9 mouse cellular contexts compared by ENCODE assay signal in the genomic region with DNA sequence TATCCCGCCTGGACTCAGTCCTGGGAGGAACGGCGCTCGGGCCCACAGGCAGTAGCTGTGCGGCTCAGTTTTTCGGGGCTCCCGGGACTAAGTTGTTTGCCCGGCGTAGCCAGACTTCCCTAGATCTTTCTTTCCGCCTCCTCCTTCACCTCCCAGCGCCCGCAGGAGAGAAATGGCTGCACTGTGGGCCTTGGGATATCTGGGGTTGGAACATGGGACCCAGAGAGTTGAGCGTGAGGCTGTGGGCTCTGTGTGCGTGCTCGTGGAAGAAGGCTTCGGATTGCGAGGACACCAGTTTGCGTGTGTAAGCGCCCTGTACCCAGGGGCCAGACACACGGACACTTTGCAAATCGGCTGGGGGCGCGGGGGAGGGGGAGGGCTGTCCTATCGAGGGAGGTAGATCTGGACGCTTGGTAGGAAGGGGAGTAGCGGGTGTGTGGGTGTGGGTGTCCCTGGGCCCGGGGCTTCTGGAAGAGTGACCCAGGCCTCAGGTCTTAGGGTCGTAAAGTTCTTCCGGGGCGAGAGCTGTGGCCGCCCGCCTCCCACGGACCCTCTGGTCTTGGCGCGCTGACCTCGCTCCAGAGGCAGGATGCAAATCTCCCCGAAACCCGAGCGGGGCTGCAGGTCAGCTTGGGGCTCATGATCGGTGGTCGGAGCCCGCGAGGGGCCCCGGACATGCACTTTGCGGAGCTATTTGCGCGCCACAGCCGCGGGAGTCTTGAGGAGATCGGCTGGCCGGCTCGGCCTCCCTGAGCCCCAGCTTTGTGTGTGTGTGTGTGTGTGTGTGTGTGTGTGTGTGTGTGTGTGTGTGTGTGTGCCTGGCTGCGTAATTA. TPM values are rescaled to one million over a fixed set of nuclear protein-coding genes. Genes with fewer than 3 reads are reported as not detected.
DNase-seq lines count a peak whose midpoint lies in the region; ATAC-seq and TF ChIP-seq lines count a peak whose summit lies in the region.
"Had no signal": no experiment of that assay in that cellular context is flagged by ENCODE, and none has a peak within 500 bp of the region (broad histone marks: within the 10 kb centered on the region; RNA-seq: fewer than 3 reads in every experiment).

No protein-coding gene starts in this region.

- H3K4me3 ChIP-seq in kidney, embryonic 14.5 days (ENCODE audit: low read length), result peak overlapping the region; percentile 24
- H3K4me3 ChIP-seq in hindbrain, postnatal 0 days (ENCODE audit: low read length), result peak overlapping the region; percentile 15; the same call in 1 of the 2 replicates
- H3K4me3 ChIP-seq in midbrain, postnatal 0 days (ENCODE audit: low read depth, low read length), result peak overlapping the region; percentile 55

- H3K27ac ChIP-seq in kidney, embryonic 14.5 days (ENCODE audit: low read depth, low read length), result no peak overlapping the region
- H3K27ac ChIP-seq in hindbrain, postnatal 0 days, result no peak overlapping the region
- H3K27ac ChIP-seq in midbrain, postnatal 0 days (ENCODE audit: low read depth, low read length), result peak overlapping the region; percentile 66

- DNase-seq in kidney, postnatal 14 days, result no peak
- peak; percentile 64 for DNase-seq in embryo, embryonic 11 days
- no peak for DNase-seq in hindbrain, postnatal 0 days (ENCODE audit: low spot score)
- no peak for DNase-seq in midbrain, postnatal 0 days (ENCODE audit: low spot score)
- no peak for DNase-seq in cerebellum, adult 9-10 months
- DNase-seq in adrenal gland, postnatal 14 days, result no peak
- DNase-seq in thymus, postnatal 25 days, result no peak

- under 1% methylated on average over 47 of the region's 53 CpGs for WGBS in kidney, embryonic 14.5 days
- WGBS in hindbrain, postnatal 0 days, result 2% methylated on average over 51 of the region's 53 CpGs
- 2% methylated on average over 49 of the region's 53 CpGs for WGBS in midbrain, postnatal 0 days

- no peak overlapping the region for H3K9ac ChIP-seq in kidney, embryonic 14.5 days (ENCODE audit: low read depth, low read length)
- no peak overlapping the region for H3K9ac ChIP-seq in hindbrain, postnatal 0 days (replicated peaks; ENCODE audit: low read length)
- H3K9ac ChIP-seq in midbrain, postnatal 0 days (replicated peaks; ENCODE audit: low read length, poor library complexity, severe bottlenecking), result peak overlapping the region; percentile 61

- H3K9me3 ChIP-seq in kidney, embryonic 14.5 days (ENCODE audit: control insufficient read depth, low read length), result no peaks in the 10 kb centered on the region
- H3K9me3 ChIP-seq in hindbrain, postnatal 0 days (ENCODE audit: low read length), result no peaks in the 10 kb centered on the region
- no peaks in the 10 kb centered on the region for H3K9me3 ChIP-seq in midbrain, postnatal 0 days (ENCODE audit: low read length)

- ATAC-seq in kidney, embryonic 14.5 days (ENCODE audit: low FRiP score, low TSS enrichment), result no peak
- no peak for ATAC-seq in hindbrain, postnatal 0 days
- ATAC-seq in midbrain, postnatal 0 days (ENCODE audit: low FRiP score), result no peak

- H3K27me3 ChIP-seq in kidney, embryonic 14.5 days (ENCODE audit: control insufficient read depth, insufficient read depth, low read length), result peaks cover 92% of the 10 kb centered on the region
- peaks cover 78% of the 10 kb centered on the region for H3K27me3 ChIP-seq in hindbrain, postnatal 0 days (ENCODE audit: insufficient read depth, low read length)
- H3K27me3 ChIP-seq in midbrain, postnatal 0 days (ENCODE audit: insufficient read depth, low read length), result peaks cover 66% of the 10 kb centered on the region

- no peak for TF ChIP-seq CTCF in hindbrain, postnatal 0 days (IDR thresholded peaks at IDR 0.05; ENCODE audit: low read depth)
- no peak for TF ChIP-seq CTCF in midbrain, postnatal 0 days (IDR thresholded peaks at IDR 0.05)

- H3K4me2 ChIP-seq in kidney, embryonic 14.5 days (replicated peaks; ENCODE audit: low read depth, low read length), result peak overlapping the region; percentile 36
- peak overlapping the region; percentile 35 for H3K4me2 ChIP-seq in hindbrain, postnatal 0 days (ENCODE audit: low read depth, low read length)
- peak overlapping the region; percentile 72 for H3K4me2 ChIP-seq in midbrain, postnatal 0 days (ENCODE audit: low read depth, low read length, poor library complexity, severe bottlenecking)

- 0 out of 2 replicates have a peak, but pooled peaks cover 5% of the 10 kb centered on the region for H3K4me1 ChIP-seq in kidney, embryonic 14.5 days (ENCODE audit: control insufficient read depth, insufficient read depth, low read length)
- H3K4me1 ChIP-seq in hindbrain, postnatal 0 days (ENCODE audit: insufficient read depth, low read length), result 0 out of 2 replicates have a peak, but pooled peaks cover 3% of the 10 kb centered on the region
- H3K4me1 ChIP-seq in midbrain, postnatal 0 days (ENCODE audit: insufficient read depth, low read length), result no peaks in the 10 kb centered on the region

- H3K36me3 ChIP-seq in kidney, embryonic 14.5 days (ENCODE audit: control insufficient read depth, insufficient read depth, low read length), result no peaks in the 10 kb centered on the region
- H3K36me3 ChIP-seq in hindbrain, postnatal 0 days (ENCODE audit: insufficient read depth, low read length), result no peaks in the 10 kb centered on the region
- H3K36me3 ChIP-seq in midbrain, postnatal 0 days (ENCODE audit: insufficient read depth, low read length), result no peaks in the 10 kb centered on the region

RNA-seq across cellular contexts. Expression of a gene that starts 17.6 kb away (rescaled TPM):
- not detected in 2 replicates for polyA plus RNA-seq in kidney, embryonic 14.5 days (2014; fragmentation: Nextera tagmentation; extraction: Ambion mirVana)
- 22.2 and 33.2 TPM in 2 replicates for total RNA-seq in hindbrain, postnatal 0 days (2014; rRNA removed)
- polyA plus RNA-seq in hindbrain, postnatal 0 days (2015; fragmentation: Nextera tagmentation; extraction: Ambion mirVana), result 4.6 and 7.3 TPM in 2 replicates
- total RNA-seq in midbrain, postnatal 0 days (2014; rRNA removed), result 77.5 and 90.1 TPM in 2 replicates
- polyA plus RNA-seq in midbrain, postnatal 0 days (2015; fragmentation: Nextera tagmentation; extraction: Ambion mirVana), result 22.1 and 23.8 TPM in 2 replicates
- 0.41 and 1.0 TPM in 2 replicates for total RNA-seq in adrenal gland, postnatal 14 days (2021)
- total RNA-seq: megakaryocyte-erythroid progenitor cell, adult 5-6 weeks had no signal

Comparison
In these comparisons a context has a peak if more than half of its experiments do, and no peak if none do; other contexts are left out.
1. RNA of a gene that starts 17.6 kb away (total RNA-seq): 77.5 to 90.1 TPM in midbrain, postnatal 0 days and 22.2 to 33.2 TPM in hindbrain, postnatal 0 days; 0.41 to 1.0 TPM in adrenal gland, postnatal 14 days; every median in the first group is over 10 times any median in the second.
2. Peak in every context shown above with its lines, with median percentiles within 50 percentile points of each other: H3K4me2 ChIP-seq and H3K4me3 ChIP-seq.